Mouse (Mus musculus) cerebellum, postnatal 10 days (tissue): ENCODE data around the gene Col16a1.

Source experiments
- DNase-seq, 2 experiments: peaks; one replicate each; pipeline ENCODE4 v3.0.0; 2021; ENCODE audit warnings: mixed read lengths in 2 of 2

The Col16a1 gene

GRCm38 (mm10) chr4:130048203-130048479 is 501 bp downstream of the Col16a1 start:
- peak in 1 of 2 experiments; percentile 67 for DNase-seq

- DNase-seq: peak in 1 of 2 experiments; percentile 54
Observed at GRCm38 (mm10) chr4:130050056-130050824, 2.6 kb downstream of the Col16a1 start.

- no peak for DNase-seq
Observed at GRCm38 (mm10) chr4:130052283-130052682, 4.6 kb downstream of the Col16a1 start.

- DNase-seq: peak; percentile 68 to 75
Observed at GRCm38 (mm10) chr4:130053111-130053510, 5.5 kb downstream of the Col16a1 start.

- DNase-seq: peak in 1 of 2 experiments; percentile 59
Observed at GRCm38 (mm10) chr4:130054727-130055126, 7.1 kb downstream of the Col16a1 start.

- no peak for DNase-seq
Observed at GRCm38 (mm10) chr4:130055160-130056010, 7.7 kb downstream of the Col16a1 start.

- no peak for DNase-seq
Observed at GRCm38 (mm10) chr4:130056011-130056322, 8.3 kb downstream of the Col16a1 start.

GRCm38 (mm10) chr4:130056471-130056870 is 8.8 kb downstream of the Col16a1 start:
- no peak for DNase-seq

- DNase-seq: no peak
Observed at GRCm38 (mm10) chr4:130060937-130061336, 13.3 kb downstream of the Col16a1 start.

- DNase-seq: peak; percentile 49 to 53
Observed at GRCm38 (mm10) chr4:130063191-130063590, 15.6 kb downstream of the Col16a1 start.

GRCm38 (mm10) chr4:130066816-130067215 is 19.2 kb downstream of the Col16a1 start:
- DNase-seq: peak; percentile 63 to 72

GRCm38 (mm10) chr4:130070523-130070922 is 22.9 kb downstream of the Col16a1 start:
- no peak for DNase-seq

GRCm38 (mm10) chr4:130071758-130072157 is 24.1 kb downstream of the Col16a1 start:
- DNase-seq: no peak

- DNase-seq: peak; percentile 56 to 60
Observed at GRCm38 (mm10) chr4:130073367-130073766, 25.7 kb downstream of the Col16a1 start.

- peak; percentile 66 to 77 for DNase-seq
Observed at GRCm38 (mm10) chr4:130074761-130075515, 27.3 kb downstream of the Col16a1 start.

- peak; percentile 92 to 95 for DNase-seq
Observed at GRCm38 (mm10) chr4:130076856-130077255, 29.2 kb downstream of the Col16a1 start.

GRCm38 (mm10) chr4:130078816-130079485 is 31.3 kb downstream of the Col16a1 start:
- DNase-seq: peak; percentile 91 to 96

- peak in 1 of 2 experiments; percentile 57 for DNase-seq
Observed at GRCm38 (mm10) chr4:130079521-130079920, 31.9 kb downstream of the Col16a1 start.

- peak; percentile 97 to 98 for DNase-seq
Observed at GRCm38 (mm10) chr4:130081345-130082190, 33.9 kb downstream of the Col16a1 start.

- peak; percentile 82 to 87 for DNase-seq
Observed at GRCm38 (mm10) chr4:130082211-130082610, 34.6 kb downstream of the Col16a1 start.

GRCm38 (mm10) chr4:130084331-130084945 is 36.8 kb downstream of the Col16a1 start:
- peak; percentile 63 to 68 for DNase-seq
